Mouse (Mus musculus) embryonic facial prominence, embryonic 15.5 days (tissue): ENCODE data around the gene Mrpl43. TPM values are rescaled to one million over a fixed set of nuclear protein-coding genes. Genes with fewer than 3 reads are reported as not detected.
A peak's percentile ranks its signal among the peaks of the same experiment; 100 is the strongest.

ENCODE experiments used
- ATAC-seq: fragments of 200-750 bp; cut with Nextera tagmentation; 2 replicates; pipeline ENCODE4 v1.8.0; 2017; ENCODE audit warnings: low read depth, moderate TSS enrichment; ENCODE audit not compliant: insufficient number of reproducible peaks, low FRiP score, low TSS enrichment
- H3K27ac ChIP-seq: fragments of 300-500 bp; sonication (generic); replicated peaks from 2 replicates; pipeline ENCODE4 v1.5.1; 2015; ENCODE audit warnings: mild to moderate bottlenecking, inconsistent platforms
- H3K27me3 ChIP-seq: fragments of 300-500 bp; sonication (generic); 2 replicates; pipeline ENCODE4 v1.6.1; 2015; ENCODE audit warnings: inconsistent platforms
- H3K36me3 ChIP-seq: fragments of 300-500 bp; sonication (generic); 2 replicates; pipeline ENCODE4 v1.6.1; 2015; ENCODE audit warnings: mild to moderate bottlenecking, inconsistent platforms
- H3K4me1 ChIP-seq: fragments of 300-500 bp; sonication (generic); 2 replicates; pipeline ENCODE4 v1.6.1; 2015; ENCODE audit warnings: inconsistent platforms
- H3K4me2 ChIP-seq: fragments of 300-500 bp; sonication (generic); replicated peaks from 2 replicates; pipeline ENCODE4 v1.6.1; 2015; ENCODE audit warnings: mild to moderate bottlenecking, inconsistent platforms
- H3K4me3 ChIP-seq: fragments of 300-500 bp; sonication (generic); replicated peaks from 2 replicates; pipeline ENCODE4 v1.5.1; 2015; ENCODE audit warnings: mild to moderate bottlenecking, inconsistent platforms
- H3K9ac ChIP-seq: fragments of 300-500 bp; sonication (generic); 2 replicates; pipeline ENCODE4 v1.6.1; 2015; ENCODE audit warnings: inconsistent platforms
- H3K9me3 ChIP-seq: fragments of 300-500 bp; sonication (generic); replicated peaks from 2 replicates; pipeline ENCODE4 v1.6.1; 2016; ENCODE audit warnings: inconsistent platforms
- WGBS: fragments of 180-500 bp; shearing (Covaris S2); methylation state at CpG from one replicate; pipeline ENCODE4 v1.1.7; 2015; 5-methylcytosine and 5-hydroxymethylcytosine counted together
- polyA plus RNA-seq: library from polyadenylated mRNA; unstranded; fragments of >200 nt; fragmentation: Nextera tagmentation; extraction: Ambion mirVana; gene quantifications from 2 replicates; pipeline ENCODE4 v1.2.1, GENCODE M21; 2015

Gene Mrpl43
- polyA plus RNA-seq: 73.1 and 77.3 TPM in 2 replicates

DNA sequence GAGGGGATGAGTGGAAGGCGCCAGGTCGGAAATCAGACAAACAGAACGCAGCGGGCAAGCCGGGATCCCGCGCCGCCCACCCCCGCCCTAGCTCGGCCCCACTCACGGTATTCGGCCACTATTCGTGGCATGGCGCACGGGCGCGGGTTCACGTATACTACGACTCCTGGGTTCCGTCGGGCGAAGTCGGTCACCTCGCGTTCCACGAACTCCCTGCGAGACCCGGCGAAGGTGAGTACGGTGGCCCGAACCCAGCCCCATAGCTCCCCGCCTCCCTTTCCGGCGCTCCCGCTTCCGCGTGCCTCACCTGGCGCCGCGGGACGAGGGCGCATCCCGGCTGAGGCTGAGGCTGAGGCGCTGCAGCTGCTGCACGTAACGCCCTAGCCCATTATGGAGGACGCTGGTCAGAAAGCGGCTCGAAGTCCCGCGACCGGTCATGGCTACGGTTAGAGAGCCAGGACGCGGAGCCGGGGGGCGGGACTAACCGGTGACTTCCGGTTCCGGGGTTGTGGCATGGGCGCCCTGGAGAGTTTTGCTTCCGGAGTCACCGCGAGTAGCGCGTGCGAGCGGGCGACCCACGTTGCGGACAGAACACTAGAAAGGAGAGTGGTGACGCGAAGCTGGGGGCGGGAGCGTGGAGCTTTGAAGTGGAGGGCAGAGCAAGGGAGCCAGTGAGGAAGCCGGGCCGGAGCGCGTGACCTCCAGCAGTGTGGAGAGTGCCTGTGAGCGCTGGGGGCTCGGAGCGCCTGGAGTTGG lies at the start of gene Mrpl43:
Gene Mrpl43 (minus strand): TSS at position 486 of the 756 bp plus-strand sequence.
- peaks cover 28% of the 10 kb centered on the region for H3K4me1 ChIP-seq
- under 1% methylated on average over 82 of the region's 82 CpGs for WGBS
- peak within 1 kb of the TSS; percentile 77 for H3K9ac ChIP-seq
- H3K4me3 ChIP-seq: peak within 1 kb of the TSS; percentile 97
- no peaks in the 10 kb centered on the region for H3K27me3 ChIP-seq
- H3K36me3 ChIP-seq: peaks cover 46% of the 10 kb centered on the region
- H3K27ac ChIP-seq: peak within 1 kb of the TSS; percentile 83
- no peaks in the 10 kb centered on the region for H3K9me3 ChIP-seq
- H3K4me2 ChIP-seq: peak within 1 kb of the TSS; percentile 79
- ATAC-seq: peak; percentile 88

DNA sequence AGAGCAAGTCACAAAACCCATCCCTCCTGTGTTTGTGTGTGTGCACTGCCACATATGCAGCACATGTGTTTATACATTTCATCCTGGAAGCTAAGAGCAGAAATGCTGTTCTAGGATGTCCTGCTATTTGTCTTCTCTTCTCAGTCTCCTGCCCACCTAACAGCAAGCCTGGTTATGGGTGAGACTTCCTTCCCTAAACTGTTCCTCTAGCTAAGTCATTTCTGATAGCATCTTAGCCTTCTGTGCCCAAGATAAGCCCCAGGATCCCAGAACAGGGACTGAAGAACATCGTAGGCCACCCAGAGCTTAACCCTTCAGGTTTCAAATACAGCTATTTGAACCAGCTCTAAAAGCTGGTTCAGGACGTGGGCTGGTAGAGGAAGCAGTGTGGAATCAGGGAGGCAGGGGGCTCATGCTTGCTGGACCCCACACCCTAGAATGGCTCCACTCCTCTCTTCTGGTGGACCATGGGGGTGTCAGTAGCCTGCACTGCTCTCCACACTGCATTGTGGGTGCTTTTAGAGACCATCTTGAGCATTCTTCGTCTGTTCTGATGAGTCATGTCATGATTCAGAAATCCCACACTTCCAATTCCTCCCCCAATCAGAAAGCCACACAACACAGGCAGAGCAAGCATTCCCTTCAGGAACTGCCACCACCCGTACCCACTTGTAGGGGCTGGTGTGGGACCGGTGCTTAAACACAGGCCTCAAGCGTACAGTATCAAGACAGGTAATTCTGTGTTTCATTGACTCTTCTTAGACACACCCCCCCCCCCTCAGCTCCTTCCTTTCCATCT lies 48.8 kb upstream of the Mrpl43 start:
- Histone ChIP-seq H3K4me1 (peaks cover 36% of the 10 kb centered on the region), H3K36me3 (peaks cover 30% of the 10 kb centered on the region), H3K4me3 (no peak overlapping the region), H3K9me3 (no peaks in the 10 kb centered on the region), H3K27ac (peak overlapping the region; percentile 65), H3K27me3 (no peaks in the 10 kb centered on the region), H3K4me2 (no peak overlapping the region), H3K9ac (no peak overlapping the region)
- WGBS: 71% methylated on average over 6 of the region's 6 CpGs
- ATAC-seq: no peak

DNA sequence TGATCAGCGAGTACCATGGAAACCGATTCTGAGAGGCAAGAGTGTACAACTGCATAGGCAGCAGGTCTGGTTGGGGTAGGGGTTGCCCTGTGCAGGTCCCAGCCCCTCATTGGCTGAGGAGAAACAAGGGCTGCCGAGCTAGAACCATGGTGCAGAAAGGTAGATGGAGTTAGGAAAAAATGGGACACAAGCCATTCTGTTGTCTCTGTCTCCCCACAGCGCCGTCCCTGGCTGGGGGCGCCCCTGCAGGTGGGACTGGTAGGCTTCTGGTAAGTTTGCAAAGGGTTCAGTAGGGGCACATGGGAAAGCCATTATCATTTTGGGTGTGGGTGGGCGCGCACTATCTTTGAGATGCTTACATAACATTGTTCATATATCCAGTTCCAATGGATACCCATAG lies 47.2 kb upstream of the Mrpl43 start:
- Histone ChIP-seq H3K4me1 (peaks cover 40% of the 10 kb centered on the region), H3K4me2 (no peak overlapping the region), H3K36me3 (peaks cover 30% of the 10 kb centered on the region), H3K27me3 (no peaks in the 10 kb centered on the region), H3K4me3 (no peak overlapping the region), H3K27ac (no peak overlapping the region), H3K9me3 (no peaks in the 10 kb centered on the region), H3K9ac (no peak overlapping the region)
- no peak for ATAC-seq
- 93% methylated on average over 8 of the region's 8 CpGs for WGBS

DNA sequence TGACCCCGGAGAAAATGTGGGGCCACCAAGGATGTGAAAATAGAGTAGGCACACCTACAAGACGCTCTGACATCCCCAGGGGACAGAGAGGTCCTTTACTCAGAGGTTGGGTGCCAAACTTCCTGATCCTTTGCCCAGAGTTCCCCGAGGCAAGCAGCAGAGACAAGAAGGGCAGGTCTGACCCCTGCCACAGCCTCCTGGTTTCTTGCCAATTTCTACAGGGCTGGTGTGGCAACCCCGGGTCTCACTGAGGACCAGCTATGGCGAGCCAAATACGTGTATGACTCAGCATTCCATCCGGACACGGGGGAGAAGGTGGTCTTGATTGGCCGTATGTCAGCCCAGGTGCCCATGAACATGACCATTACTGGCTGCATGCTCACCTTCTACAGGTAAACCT lies 43.3 kb upstream of the Mrpl43 start:
- 69% methylated on average over 9 of the region's 9 CpGs for WGBS
- no peak for ATAC-seq
- Histone ChIP-seq H3K4me3 (no peak overlapping the region), H3K4me2 (no peak overlapping the region), H3K4me1 (peaks cover 37% of the 10 kb centered on the region), H3K36me3 (peaks cover 25% of the 10 kb centered on the region), H3K9ac (no peak overlapping the region), H3K9me3 (no peaks in the 10 kb centered on the region), H3K27ac (no peak overlapping the region), H3K27me3 (peaks cover 11% of the 10 kb centered on the region; the same call in 1 of the 2 replicates)

DNA sequence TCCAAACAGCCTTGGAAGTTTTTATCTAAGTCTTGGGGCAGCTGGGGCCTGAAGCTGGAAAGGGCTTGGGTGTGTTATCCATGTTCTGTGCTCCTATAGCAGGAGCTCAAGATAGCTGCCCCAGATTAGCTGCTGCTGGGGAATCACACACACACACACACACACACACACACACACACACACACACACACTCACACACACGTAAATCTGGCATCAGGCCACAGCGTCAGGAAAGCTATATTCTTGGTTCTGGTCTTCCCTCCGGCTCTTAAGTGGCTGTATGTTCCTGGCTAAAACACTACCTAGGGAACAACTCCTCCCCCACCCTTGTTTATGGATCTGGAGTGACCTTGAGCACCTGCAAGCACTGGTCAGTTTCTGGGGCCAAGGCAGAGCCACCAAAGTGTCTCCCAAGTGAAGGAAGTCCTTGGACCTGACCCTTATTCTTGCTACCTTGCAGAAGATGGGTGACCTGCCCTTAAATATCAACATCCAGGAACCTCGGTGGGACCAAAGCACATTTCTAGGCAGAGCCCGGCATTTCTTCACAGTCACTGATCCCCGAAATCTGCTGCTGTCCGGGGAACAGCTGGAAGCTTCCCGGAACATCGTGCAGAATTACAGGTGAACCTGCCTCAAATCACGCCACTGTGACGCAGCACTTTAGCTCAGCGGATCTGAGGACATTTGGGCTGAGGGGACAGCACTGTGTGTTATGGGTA lies 42.6 kb upstream of the Mrpl43 start:
- Histone ChIP-seq H3K27ac (peak overlapping the region; percentile 97), H3K9ac (peak overlapping the region; percentile 29; the same call in 1 of the 2 replicates), H3K4me1 (peaks cover 31% of the 10 kb centered on the region), H3K9me3 (no peaks in the 10 kb centered on the region), H3K36me3 (peaks cover 25% of the 10 kb centered on the region), H3K27me3 (peaks cover 12% of the 10 kb centered on the region; the same call in 1 of the 2 replicates), H3K4me3 (peak overlapping the region; percentile 61), H3K4me2 (peak overlapping the region; percentile 91)
- no peak for ATAC-seq
- 74% methylated on average over 12 of the region's 12 CpGs for WGBS

DNA sequence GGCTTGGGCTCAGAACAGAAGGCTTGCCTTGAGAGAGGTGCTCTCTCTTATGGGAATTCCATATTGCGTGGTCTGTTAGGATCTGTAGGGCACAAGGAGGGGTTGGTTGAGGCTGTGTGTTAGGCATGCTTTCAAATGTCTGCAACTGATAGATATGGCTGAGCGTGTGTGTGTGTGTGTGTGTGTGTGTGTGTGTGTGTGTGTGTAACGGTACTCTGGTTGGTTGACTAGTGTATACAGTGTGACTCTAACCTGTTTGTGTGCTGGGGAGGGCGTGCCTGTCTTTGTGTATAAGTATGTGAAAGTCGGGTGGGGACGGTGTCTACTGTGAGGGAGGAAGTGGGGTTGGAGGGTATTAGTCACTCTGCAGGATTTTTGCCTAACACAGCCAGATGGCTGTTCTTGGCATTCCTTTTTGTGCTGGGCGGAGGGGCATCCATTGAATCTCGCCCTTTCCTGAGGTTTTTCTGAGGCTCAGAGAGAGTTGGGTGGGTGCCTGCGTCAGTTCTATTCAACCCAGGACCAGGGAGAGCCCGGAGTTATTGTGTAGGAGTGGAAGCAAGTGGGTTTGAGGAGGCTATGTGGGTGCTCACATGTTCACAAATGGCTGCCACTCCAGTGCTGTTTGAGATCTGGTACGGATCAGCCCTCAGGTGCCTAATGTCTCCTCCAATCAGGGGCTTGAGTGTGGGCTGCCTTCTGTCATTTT lies 41.8 kb upstream of the Mrpl43 start:
- Histone ChIP-seq H3K4me2 (peak overlapping the region; percentile 91), H3K27ac (peak overlapping the region; percentile 97), H3K9ac (peak overlapping the region; percentile 29), H3K4me3 (peak overlapping the region; percentile 61), H3K9me3 (no peaks in the 10 kb centered on the region), H3K36me3 (peaks cover 18% of the 10 kb centered on the region), H3K4me1 (peaks cover 31% of the 10 kb centered on the region), H3K27me3 (peaks cover 15% of the 10 kb centered on the region; the same call in 1 of the 2 replicates)
- ATAC-seq: peak; percentile 67
- WGBS: 13% methylated on average over 11 of the region's 11 CpGs

DNA sequence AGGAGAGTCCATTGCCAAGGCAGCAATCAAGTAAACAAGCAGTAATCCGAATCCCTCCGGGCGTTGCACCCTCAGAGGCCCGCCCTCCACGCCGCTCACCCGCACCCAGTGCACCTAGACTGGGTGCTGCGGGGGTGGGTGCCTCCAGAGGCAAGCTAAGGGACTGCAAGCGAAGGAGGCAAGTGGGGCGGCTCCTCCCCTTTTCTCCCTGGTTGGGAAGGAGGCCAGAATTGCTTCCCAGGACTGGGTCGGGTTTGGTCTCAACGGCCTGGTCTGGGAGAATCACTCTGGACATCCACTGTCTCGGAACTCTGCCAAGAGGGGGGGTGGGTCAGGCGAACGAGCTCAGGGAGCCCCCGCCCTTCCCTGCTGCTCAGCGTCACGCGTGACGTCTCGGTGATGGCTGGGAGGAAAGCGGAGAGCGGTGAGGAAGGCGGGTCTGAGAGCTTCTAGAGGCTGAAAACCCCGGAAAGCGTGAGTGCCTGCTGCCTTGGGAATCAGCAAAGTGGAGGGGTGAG lies 41.2 kb upstream of the Mrpl43 start, which contains the start of gene Sfxn3:
Gene Sfxn3 (plus strand): TSS at position 87 of the 518 bp plus-strand sequence.
- peaks cover 12% of the 10 kb centered on the region for H3K36me3 ChIP-seq
- H3K9ac ChIP-seq: peak within 1 kb of the TSS; percentile 29
- H3K4me3 ChIP-seq: peak within 1 kb of the TSS; percentile 61
- no peaks in the 10 kb centered on the region for H3K9me3 ChIP-seq
- peaks cover 15% of the 10 kb centered on the region for H3K27me3 ChIP-seq
- H3K27ac ChIP-seq: peak within 1 kb of the TSS; percentile 97
- WGBS: under 1% methylated on average over 26 of the region's 26 CpGs
- peak within 1 kb of the TSS; percentile 91 for H3K4me2 ChIP-seq
- peaks cover 31% of the 10 kb centered on the region for H3K4me1 ChIP-seq
- ATAC-seq: peak; percentile 77

DNA sequence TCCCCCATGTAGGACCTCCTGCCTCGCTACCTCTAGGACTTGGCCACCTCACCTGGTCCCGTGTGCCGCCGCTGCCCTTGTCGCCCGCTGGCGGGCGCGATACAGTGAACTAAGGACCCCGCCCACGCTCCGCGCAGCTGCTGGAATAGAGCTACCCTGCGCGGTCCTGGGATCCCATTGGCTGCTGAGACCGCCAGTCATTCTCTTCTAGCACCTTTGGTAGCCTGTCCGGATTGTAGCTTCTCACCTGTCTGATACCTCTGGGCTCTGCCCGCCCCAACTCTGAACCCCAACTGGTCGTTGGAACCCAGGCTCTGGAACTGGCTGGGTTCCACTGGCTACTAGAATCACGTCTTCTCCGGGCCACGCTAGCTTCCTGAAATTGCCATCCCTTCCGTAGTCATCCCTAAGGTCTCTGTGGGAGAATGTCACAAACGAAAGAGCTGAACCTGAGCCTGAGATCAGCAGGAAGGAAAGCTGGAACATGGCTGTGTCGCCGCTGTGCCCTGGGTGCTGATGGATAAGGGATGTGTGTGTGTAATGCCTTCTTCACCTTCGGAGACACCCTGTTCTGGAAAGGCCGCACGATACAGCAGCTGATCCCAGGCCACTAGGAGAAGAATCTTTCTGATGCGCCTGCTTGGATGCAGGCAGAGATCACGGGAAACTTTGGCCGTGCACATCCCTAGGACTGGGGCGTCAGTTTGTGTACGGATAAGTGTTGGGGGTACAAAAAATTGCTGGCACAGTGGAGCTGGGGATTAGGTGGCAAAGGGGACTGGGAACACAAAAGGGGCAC lies 40.5 kb upstream of the Mrpl43 start:
- 2% methylated on average over 34 of the region's 34 CpGs for WGBS
- peak overlapping the region; percentile 61 for H3K4me3 ChIP-seq
- peak overlapping the region; percentile 97 for H3K27ac ChIP-seq
- H3K9me3 ChIP-seq: no peaks in the 10 kb centered on the region
- H3K9ac ChIP-seq: 0 out of 2 replicates have a peak overlapping the region, but pooled peaks have one; percentile 29
- peaks cover 31% of the 10 kb centered on the region for H3K4me1 ChIP-seq
- H3K27me3 ChIP-seq: peaks cover 15% of the 10 kb centered on the region
- peaks cover 5% of the 10 kb centered on the region for H3K36me3 ChIP-seq
- peak overlapping the region; percentile 91 for H3K4me2 ChIP-seq
- peak; percentile 35; the same call in 1 of the 2 replicates for ATAC-seq

DNA sequence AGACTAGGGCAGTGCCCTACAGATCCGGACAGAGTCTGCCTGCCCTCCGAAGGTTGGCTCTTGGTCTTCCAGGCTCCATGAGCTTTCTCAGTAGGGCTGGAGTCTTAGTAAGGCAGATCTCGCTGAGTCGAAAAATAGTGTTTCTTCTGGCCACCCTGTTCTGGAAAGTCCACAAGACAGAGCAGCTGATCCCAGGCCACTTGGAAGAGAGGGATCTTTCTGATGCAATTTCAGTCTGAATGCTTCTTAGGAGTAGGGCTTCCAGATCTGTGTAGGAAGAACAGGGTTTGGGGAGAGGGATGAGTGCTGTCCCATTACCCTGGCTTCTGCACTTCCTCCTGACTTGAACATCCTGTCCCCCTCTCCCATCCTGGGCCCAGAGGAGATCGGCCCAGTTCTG lies 39.4 kb upstream of the Mrpl43 start, which contains the start of gene Pdzd7:
Gene Pdzd7 (minus strand): TSS at position 67 of the 400 bp plus-strand sequence.
- H3K36me3 ChIP-seq: no peaks in the 10 kb centered on the region
- peaks cover 15% of the 10 kb centered on the region for H3K27me3 ChIP-seq
- no peak for ATAC-seq
- no peak within 1 kb of the TSS for H3K9ac ChIP-seq
- 74% methylated on average over 5 of the region's 5 CpGs for WGBS
- H3K4me3 ChIP-seq: peak within 1 kb of the TSS; percentile 61
- peaks cover 31% of the 10 kb centered on the region for H3K4me1 ChIP-seq
- peak within 1 kb of the TSS; percentile 91 for H3K4me2 ChIP-seq
- no peaks in the 10 kb centered on the region for H3K9me3 ChIP-seq
- no peak within 1 kb of the TSS for H3K27ac ChIP-seq
